Mouse (Mus musculus): ENCODE data around the gene Arid1b.
A peak's percentile ranks its signal among the peaks of the same experiment; 100 is the strongest.

The Arid1b gene

DNA sequence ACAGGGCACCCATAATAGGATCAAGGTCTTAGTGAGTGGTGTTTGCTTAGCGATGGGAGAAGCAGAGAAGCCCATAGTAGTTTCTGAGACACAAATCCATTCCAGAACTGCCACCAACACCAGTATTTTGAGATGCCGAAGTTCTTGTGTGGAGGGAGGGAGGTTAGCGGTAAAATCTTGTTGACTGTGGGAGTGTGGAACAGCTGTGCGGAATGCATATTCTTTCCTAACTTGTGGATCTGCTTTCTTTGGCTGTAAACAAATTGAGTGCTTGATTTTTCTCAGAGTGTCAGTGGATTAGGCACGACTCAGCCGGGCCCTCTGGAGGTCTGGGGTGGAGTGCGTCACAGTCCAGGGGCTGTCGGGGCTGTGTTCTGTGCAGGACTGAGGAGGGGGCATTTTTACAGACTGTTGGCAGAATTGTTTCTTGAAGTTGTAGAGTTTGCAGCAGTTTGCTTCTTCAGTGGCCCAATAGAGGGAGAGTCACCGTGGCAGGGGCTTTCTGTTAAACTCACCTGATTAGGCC is 27.9 kb downstream of the Arid1b start:
- no peak for DNase-seq

DNA sequence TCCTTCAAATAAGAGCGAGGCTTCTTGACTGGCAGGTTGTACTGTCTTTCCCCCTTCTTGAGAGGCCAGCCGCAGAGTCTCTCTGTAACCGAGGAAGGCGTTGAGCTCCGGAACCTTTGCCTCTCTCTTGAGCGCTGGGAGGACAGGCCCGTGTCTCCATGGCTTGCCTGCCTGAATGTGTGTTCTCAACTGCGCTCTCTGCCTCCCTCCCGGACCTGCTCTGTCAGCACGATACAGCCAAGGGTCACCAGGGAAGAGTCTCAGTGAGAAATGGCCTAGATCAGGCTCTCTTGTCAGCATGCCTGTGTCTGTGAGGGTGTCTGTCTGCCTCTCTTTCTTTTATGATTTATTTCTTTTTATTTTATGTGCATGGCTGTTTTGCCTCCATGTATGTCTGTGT is 29.6 kb downstream of the Arid1b start:
- no peak for DNase-seq

DNA sequence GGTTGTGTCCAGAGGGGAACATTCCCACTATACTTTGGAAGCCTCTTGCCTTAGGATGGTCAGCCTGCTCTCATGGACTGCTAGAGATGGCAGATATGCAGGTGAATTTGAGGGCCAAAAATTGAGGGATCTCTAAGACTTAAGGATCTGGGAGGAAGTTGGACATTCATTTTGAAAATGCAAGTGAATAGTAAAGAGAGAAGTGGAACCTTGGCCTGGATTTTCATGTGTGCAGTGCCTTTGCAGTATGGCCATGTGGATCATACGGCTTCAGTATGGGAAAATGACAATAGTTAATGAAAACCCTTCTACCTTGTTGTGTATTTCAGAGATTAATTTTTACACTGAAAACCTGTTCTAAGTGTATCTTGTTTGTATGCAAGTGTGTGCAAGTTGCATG is 31.3 kb downstream of the Arid1b start:
- no peak for DNase-seq

DNA sequence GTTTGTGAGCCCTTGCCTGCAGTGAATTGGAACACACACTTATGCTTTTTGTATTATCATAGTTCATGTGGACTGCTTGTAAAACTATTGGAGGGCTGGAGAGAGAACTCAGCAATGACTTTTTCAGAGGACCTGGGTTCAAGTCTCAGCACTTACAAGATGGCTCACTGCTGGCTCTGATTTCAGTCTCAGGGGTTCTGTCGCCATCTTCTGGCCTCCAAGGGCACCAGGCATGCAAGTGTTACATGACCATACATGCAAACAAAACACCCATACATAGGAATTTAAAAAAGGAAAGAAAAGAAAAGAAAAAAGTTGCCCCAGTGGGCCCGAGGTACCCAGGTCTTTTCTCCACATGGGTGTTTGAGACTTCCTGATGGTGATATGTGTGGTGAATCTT is 32.4 kb downstream of the Arid1b start:
- no peak for DNase-seq

DNA sequence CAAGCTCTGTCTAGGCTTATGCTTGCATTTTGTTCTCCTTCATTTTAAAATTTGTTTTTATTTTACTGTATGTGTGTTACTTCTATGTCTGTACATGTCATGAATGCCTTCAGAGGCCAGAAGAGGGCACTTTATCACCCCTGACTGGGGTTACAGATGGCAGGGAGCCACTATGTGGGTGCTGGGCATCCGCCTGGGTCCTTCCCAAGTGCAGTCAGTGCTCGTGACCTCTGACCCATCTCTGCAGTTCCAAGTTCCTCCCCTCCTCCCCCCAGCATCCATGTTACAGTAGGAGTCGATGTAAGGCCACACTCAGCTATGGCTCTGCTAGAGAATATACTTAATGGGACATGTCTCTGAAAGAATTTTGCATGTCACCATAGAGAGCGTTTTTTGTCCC is 35.0 kb downstream of the Arid1b start:
- no peak for DNase-seq

DNA sequence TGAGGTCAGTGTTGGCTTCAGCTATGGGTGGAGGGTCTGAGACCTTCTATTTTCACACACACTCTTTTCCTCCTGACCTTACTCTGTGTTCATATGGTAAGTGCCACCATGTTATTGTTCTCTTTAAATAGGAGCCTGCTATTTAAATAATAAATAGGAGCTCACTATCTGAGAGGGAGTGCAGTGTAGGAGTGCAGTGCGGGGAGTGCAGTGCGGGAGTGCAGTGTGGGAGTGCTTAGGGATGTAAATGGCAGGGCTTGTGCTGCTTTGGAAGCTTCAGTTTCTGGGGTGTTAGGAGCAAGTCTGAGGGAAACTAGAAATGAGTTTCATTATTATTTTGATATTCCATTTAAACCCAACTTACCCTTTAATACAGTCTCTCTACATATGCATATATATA is 36.2 kb downstream of the Arid1b start:
- no peak for DNase-seq

DNA sequence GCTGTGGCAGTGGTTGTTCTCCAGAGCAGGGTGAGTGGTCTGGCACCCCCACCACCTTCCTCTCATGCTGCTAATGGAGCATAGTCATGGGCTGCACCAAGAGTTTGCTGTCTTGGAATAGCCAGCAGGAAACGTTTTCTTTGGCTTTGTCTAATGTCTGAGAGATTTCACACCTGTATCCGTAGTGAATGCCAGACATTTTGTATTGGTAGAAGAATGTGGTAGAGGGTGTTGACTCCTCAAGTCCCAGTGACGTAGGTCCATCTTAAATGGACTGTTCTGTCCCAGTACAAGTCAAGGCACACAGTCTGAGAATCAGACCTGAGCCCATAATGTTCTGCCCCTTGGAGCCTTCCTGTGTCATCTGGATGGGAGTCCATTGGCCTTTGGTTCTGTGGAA is 39.2 kb downstream of the Arid1b start:
- DNase-seq = no peak

DNA sequence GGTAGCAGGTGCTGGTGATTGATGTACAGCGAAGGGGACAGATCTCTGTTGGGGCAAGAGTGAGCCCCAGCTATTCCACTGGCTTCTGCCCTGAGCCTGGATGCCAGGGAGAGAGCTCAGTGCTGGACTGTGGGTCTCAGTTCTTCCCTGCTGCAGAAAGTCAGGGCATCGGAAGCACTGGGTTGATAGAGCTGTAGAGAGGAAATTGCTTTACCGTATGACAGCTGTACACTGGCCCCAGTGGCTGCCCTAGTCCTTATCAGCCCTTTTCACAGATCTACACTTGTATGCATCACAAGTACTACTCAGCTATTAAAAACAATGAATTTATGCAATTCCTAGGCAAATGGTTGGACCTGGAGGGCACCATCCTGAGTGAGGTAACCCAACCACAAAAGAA is 40.1 kb downstream of the Arid1b start:
- DNase-seq = no peak

DNA sequence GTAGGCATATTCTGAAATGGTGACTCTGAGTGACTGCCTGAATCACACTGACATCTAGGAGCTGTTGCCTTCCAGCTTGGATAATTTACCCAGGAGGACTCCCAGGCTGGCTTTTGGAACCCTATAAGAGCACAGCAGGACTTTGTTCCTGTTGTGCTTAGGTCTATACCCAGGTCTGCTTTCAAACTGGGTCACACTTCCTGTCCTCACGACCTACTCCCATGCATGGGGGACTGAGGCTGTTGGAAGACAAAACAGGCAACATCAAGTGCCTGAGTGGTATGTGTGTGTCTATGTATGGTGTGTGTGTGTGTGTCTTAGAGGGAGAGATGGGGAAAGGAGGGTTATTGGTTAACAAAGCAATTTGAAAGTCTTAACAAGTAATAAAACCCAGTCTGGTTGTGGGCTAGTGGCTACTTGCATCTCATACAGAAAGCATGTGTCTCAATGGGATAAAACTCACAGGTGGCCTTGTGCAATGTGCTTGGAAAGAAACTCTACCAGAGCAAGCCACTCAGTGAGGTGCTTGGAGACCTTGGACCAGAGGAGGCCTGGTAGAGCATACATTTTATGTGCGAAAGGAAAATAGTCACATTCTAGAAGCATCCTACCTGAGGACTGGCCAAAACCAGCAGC is 42.2 kb downstream of the Arid1b start:
- DNase-seq = no peak

DNA sequence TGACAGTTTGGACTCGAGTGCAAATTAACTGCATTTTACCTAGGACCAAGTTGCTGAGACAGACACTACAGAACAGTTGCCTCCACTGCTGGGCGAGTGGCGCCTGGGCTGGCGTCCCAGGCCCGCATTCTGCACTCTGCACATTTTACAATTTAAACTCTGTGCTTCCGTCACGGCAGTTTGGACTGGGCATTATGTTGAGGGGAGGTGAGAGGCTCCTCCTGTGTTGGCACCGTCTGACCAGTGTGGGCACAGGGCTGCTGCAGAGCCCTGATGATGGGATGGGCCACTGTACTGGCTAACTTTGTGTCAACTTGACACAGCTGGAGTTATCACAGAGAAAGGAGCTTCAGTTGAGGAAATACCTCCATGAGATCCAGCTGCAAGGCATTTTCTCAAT is 43.1 kb downstream of the Arid1b start:
- no peak for DNase-seq

DNA sequence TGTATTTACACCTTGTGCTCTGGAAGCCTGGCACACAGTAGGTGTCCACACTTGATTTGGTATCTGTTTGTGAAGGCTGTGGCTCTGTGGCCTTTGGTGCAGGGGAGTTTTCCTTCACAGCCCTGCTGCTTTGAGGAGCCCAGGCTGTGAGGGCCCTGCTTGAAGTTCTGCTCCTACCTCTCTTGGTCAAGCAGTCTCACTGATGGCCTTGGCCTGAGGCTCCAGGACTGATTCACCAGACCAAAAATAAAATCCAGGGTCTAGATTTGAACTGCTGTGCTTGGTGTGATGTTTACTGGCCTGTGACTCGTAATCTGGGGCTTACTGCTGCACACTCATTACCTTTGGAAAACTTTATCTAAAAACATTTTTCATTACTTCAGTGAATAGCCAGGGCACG is 45.7 kb downstream of the Arid1b start:
- DNase-seq = no peak

DNA sequence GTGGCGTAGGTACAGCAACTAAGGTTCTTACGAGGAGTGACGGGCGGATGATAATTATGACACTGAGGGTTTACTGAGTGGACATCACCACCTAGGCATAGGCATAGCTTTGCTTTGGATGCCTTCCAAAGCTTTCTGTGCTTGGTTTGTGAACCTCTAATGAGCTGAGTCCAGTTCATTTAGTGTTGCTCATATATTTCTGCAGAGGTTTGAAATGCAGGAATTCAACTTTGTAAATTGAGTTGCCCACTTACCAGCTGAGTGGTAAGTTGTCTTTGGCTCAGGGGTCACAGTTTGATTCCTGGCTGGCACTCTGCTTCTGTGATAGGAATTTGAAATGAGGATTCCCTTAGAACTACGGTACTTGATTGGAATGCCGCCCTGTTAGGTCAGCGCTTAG is 49.7 kb downstream of the Arid1b start:
- no peak for DNase-seq

DNA sequence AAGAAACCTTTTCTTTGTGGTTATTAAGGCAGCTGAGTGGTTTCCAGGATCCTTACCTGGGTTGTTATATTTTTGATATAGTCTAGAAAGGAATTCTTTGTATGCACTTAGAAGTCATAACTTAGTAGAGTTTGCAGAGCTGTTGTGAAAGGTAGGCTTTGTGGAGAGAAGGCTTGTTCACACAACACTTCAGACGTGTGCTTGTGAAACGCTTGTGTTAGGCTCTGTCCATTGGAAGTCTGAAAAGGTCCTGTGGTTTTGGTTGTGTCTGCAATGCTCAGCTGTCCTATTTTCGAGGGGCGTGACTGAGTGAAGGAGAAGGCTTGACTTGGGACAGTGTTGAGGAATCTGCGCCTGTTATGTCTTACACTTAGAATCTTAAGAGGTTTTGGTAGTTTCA is 51.5 kb downstream of the Arid1b start:
- no peak for DNase-seq

DNA sequence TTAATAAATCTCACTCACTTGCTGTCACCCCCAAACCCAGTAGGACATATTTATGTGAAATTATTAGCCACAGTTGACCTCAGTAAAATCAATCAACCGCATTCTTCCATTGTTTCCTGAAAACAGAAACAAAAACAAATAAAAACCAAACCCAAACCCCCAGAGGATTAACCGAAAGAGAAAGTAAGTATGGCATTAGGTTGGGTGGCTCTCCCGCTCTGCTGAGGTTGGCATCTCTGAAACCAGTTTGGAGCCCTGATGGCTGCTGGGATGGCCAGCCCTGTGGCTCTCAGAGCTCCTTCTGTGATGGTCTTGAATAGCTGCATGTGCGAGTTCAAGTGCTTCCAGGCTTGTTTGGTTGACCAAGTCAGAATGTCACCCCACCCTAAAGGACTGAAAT is 53.2 kb downstream of the Arid1b start:
- DNase-seq = no peak

DNA sequence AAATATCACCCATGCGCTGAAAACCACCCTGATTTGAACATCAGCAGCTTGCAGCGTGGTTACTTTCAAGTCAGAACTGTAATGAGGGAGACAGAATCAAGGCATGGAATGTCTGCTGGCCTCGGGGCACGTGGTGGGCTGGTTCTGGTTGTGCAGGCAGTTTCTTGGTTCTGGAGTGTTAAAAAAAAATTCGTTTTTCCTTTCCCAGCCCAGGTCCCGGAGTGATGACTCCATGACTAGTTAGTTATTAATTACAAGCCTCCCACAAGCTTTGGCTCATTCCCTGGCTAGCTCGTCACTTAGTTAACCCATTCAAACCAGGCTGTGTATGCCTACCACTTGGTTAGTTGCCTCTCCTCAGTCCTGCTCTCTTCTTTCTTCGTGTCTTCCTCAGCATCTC is 56.1 kb downstream of the Arid1b start:
- no peak for DNase-seq

DNA sequence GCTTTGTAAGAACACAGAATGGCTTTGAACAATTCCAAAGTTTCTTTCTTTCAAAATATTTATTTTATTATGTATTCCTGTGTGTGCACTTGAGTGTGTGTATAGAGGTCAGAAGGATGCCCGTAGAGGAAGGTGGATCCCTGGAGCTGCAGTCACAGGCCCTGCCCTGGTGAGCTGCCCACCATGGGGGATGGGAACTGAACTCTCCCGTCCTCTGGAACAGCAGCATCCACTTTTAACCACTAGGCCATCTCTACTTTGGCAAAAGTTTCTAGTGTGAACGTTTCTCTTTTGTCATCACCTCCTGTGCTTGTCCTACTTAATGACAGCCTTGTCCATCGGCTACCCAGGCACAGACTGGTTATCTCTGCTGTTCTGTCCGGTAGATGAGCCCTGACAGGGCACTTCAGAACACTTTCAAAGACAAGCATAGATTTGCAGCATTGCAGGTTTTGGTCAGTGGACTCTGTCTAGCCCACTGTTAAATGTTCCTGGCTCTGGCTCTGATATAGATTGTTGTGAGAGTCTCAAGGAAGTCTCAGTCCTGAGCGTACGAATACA is 56.9 kb downstream of the Arid1b start:
- DNase-seq = no peak

DNA sequence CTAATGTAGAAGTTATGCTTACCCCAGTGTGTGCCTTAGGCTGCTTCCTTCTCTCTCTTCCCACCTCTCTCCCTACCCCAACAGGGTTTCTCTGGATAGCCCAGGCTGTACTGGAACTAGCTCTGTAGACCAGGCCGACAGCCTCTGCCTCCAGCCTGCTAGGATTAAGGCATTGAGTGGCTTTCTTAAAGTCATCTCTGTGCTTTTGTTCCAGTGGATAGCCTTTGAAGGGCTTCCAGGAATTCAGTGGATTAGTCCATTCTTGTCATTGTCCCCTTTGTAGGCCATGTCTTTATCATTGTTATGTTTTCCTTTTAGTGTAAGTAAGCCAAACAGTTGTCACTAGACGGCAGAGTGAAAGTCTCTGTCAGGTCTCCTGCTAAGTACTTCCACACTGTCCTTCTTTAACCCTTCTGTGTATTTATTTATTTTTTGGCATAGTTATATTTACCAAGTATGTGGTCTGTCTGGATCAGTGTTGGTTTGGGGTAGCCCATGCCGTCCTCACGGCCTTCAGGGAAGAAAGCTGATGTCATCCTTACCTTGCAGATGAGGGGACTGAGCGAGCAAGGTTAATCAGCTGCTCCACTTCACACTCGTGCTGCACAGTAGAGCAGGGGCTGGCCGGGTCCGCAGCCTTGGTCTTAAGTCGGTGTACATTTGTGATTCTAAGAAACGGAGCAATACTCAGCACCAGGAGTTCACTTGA is 58.1 kb downstream of the Arid1b start:
- no peak for DNase-seq

DNA sequence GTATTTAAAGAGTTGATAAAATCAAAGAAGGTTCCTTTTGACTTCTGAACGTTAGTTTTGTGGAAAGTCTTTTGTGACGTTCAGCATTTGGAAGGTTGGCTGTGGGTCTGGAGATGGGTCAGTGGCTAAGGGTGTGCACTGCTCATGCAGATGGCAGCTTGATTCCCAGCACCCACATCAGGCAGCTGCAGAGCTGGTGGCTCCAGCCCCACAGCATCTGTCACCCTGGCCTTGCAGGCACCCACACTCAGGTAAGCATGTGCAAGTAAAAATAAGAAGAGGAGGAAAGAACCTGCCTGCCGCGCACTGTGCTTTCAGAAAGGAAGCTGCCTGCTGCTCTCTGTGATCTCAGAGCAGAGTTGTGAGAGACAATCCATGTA is 58.7 kb downstream of the Arid1b start:
- no peak for DNase-seq

DNA sequence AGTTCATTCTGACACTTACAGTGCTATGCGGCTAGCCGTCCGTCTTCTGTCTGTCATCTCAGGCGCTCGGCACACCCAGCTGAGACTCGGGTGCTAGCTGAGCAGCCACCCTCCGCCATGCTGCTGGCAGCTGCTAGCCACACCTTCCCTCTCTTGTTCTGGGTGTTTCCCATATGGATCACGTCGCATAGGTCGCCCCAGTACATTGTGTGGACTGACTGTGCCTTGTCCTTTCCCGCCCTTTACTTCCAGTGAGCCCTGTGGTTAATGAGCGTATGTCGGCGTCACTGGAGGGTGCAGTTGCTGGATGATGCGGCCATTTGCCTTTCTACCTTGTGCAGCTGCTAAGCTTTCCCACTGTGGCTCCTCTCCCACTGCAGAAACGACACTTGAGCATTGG is 59.1 kb downstream of the Arid1b start:
- no peak for DNase-seq

DNA sequence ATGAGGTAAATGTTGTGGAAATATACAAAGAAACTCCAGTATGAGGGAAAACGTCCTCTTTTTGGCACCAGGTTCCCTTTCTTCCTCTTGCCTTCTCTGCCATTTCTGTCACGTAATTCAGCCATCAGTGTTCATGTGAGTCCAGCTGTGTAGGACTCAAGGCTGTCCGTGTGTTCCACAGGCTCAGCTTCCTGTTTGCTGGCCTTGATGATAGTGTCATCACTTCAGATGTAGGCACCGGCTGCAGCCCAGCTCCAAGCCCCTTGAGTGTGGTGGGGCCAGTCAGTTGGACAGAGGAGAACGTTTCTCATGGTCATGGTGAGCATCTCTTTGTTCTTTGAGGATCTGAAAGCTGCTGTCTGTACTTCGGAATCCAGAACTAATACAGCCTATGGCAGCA is 61.3 kb downstream of the Arid1b start:
- no peak for DNase-seq

DNA sequence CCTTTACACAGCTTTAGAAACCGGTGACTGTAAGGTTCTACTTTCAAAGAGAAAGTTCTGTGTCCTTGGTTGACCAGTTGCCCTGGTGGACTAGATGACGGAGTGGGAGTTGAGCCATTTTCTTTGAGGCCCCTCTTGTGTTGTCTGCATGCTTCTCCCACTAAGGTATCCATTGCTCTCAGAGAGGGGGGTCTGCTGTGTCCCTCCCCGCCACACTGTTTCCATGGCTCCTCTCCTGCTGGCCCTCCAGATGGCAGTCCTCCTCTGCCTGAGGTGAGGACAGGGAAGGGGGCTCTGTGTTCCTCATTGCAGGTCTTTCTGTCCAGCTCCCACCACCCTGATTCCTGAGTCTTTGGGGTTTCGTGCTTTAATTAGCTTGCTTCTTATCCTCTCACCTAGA is 62.5 kb downstream of the Arid1b start:
- no peak for DNase-seq

DNA sequence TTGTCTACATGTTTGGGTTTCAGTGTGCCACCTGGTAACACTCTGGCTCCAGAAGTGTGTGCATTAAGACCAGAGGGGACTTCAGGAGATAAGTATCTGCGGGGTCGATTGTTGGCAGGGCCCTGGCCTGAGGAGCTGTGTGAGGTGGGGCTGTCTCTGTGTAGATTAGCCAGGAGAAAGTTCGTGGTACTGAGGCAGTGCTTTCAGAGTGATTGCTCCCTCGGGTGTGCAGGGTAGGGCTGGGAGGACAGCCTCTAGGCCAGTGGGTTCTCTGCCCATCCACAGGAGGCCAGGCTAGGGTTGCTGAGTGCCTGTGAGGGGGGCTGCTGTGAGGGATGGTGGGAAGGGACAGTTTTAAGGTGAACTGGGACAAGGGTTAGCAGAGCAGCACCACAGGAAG is 63.2 kb downstream of the Arid1b start:
- no peak for DNase-seq

DNA sequence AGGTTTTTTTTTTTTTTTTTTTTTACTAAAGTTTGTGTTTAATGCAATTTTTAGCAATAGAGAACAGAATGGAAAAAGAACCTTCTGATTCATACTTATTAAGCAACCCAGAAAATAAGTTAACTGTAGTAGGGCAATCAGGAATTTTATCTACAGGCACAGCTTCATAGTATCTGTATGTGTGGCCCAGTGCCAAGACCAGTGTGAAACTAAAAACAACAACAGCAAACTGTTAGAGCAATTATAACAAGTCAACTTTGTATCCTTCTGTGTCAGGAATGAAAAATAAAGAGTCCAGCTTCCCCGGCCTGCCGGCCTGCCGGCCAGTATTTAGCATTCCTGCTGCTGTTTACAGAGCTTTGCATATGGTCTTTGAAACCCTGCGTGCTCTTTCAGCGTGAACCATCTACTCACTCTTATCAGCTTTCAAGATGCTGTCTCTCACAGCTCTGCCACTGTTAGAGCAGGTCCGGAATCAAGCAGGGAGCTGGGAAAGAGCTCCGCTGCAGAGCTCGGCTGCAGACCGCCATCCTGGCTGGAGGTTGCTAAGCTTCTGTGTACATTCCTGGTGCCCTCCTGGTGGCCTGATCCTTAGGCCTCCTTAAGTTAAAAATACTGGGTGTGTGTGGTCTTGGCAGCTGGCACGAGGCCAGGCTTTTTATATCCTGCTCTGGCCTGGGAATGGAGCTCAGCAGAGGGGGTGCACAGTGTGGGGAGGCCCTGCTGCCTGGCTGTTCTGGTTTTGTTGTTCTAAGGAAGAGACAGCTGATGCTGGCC is 64.0 kb downstream of the Arid1b start:
- peak; percentile 64 for DNase-seq

DNA sequence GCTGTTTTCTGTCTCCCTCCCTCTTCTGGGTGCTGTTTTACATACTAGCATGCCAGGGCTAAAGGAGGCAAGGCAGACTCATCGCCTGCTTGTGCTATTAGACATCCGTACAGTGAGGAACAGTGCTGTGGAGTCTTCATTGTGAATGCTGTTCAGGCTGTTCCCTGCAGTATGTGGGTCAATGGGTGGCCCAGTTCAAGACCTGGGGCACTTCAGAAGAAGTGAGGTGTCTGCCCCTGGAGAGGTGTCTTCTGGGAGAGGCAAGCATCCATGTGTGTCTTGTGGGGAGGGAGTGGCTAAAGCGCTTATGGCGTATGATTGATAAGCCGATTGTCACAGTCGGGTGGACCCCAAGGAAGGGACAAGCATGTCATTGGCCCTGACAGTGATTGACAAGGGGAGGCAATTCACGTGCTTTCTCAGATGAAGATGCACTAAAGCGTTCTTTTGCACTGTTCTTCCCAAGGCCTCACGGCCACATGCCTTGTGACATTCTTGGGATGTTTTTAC is 65.0 kb downstream of the Arid1b start:
- DNase-seq = no peak
